Mouse (Mus musculus) left cerebral cortex, adult 9 months (tissue): ENCODE data around the gene Nbas.

Experiments
- DNase-seq, 2 experiments: peaks; one replicate each; pipeline ENCODE4 v3.0.0; 2022; ENCODE audit warnings: low spot score in 2 of 2

Nbas gene

DNA sequence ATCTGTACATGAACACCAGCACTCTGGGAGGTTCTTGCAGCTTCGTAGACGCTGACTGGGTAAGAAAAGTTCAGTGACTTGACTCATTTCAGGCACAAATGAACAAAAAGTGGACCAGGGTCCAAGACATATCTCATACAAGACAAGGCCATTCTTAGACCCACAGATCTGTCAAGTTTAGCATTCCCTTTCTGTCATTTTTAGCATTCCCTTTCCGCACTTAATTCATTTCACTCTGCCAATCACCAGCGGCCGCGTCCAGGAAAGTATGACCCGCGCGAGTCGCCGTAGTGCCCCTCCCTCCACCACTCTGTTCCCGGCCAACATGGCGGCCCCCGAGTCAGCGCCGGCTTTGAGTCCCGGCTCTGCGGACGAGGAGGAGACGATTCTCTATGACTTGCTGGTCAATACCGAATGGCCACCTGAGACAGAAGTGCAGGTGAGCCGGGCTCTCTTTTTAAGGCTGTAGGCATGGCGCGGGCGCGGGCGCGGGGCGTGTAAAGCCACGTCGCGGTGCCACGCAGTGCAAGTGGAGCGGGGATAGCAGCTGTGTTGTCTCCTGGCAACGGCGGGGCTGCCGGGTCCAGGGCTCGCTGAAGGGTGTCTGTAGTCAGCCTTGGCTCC is at the start of gene Nbas:
Gene Nbas (plus strand): TSS at position 308 of the 624 bp plus-strand sequence.
- peak; percentile 33 to 84 for DNase-seq

GRCm38 (mm10) chr12:13242453-13242852 is 26.5 kb upstream of the Nbas start:
- DNase-seq: no peak

- peak; percentile 25 to 84 for DNase-seq
Observed at GRCm38 (mm10) chr12:13248691-13249572, 20.0 kb upstream of the Nbas start, which contains the start of gene Ddx1. Gene Ddx1 (minus strand): TSS chr12:13249213.

- DNase-seq: no peak
Observed at GRCm38 (mm10) chr12:13249573-13249919, 19.4 kb upstream of the Nbas start.

GRCm38 (mm10) chr12:13255068-13255467 is 13.9 kb upstream of the Nbas start:
- DNase-seq: no peak

DNA sequence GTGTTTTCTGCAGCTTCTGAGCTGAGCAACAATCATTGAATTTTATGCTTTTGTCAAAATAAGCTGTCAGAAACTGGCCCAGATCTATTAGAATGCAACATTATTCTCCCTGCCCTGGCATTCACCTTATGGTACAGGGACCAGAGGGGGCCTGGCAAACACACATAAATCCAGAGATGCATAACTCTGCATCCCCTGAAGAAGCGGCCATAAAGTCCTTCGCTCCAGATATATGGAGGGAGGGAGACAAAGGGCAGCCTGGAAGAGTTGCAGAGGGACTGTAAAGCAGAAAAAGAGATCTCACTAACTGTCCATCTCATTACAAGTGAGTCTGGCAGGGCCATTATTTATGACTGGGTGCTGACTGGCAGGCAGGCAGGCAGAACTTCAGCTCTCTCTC is 13.2 kb upstream of the Nbas start:
- no peak for DNase-seq

GRCm38 (mm10) chr12:13268412-13268811 is 521 bp upstream of the Nbas start:
- DNase-seq: no peak

DNA sequence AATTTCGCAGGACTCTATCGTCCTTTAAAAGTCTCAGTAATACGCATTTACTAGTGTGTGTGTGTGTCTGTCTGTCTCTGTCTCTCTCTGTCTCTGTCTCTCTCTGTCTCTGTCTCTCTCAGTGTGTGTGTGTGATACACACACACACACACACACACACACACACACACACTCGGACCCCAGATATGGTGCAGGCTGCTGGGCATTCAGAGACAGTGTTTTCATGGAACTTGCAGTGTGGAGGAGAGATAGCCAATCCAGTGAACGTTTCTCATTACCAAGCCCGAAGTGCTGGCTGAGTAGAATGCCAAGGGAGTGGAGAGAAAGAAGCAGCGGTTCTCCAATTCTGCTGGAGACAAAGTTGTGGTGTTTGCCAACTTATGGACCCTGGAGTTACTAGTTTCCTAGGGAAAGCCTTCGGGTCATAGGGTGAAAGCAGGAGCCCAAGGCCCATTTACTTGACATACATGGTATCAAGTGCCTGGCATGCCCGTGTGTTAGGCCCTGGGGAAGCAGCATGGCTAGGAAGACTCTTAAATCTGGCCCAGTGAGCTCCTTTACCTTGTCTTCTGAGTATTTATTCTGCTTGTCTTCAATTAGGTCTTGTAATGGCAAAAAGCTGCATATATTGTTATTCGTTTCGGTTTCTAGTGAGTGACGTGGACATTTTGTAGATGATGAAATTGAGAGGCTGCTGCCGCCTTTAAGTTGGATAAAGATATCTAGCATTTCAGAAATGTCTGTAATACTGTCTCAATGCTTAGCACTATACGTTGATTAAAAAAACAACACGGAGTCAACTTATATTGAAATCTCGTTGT is 847 bp downstream of the Nbas start:
- DNase-seq: no peak

DNA sequence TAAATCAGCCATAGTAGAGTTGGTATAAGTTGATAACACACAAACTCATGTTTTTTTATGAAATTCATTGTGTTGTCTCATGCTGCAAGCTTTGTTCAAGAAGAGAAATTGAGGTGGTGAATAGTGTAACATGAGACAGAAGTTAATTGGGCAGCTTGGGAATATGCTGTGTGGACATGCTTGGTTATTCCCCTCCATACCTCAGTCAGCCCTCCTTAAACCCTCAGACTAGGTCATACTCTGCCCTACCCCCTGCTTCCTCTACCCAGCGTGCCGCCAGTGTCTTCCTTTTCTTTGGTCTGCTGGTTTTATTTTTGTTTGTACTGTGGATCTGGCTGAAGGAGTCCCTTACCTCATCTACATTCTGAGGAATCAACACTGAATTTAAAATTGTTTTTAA is 22.5 kb downstream of the Nbas start:
- DNase-seq: no peak

- no peak for DNase-seq
Observed at GRCm38 (mm10) chr12:13293421-13293881, 24.5 kb downstream of the Nbas start.

DNA sequence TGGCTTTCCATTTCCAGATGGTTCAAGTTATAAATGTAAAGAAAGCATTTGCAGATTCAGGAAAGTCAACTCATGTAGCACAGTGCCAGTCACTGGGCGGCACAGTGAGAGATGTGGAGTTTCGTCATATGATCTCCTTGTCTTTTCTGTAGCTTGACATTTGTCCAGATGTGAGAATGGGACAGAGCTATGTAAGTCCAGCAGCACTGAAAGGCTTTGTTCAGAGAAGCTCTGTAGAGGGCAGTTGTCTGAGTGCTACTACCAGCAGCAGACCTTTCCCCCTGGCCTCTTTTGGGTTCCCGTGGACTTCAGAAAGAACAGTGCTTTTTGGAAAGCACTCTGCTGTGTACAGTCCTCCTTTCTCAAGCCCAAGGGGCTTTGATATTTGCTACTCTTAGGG is 34.1 kb downstream of the Nbas start:
- peak; percentile 27 to 38 for DNase-seq

DNA sequence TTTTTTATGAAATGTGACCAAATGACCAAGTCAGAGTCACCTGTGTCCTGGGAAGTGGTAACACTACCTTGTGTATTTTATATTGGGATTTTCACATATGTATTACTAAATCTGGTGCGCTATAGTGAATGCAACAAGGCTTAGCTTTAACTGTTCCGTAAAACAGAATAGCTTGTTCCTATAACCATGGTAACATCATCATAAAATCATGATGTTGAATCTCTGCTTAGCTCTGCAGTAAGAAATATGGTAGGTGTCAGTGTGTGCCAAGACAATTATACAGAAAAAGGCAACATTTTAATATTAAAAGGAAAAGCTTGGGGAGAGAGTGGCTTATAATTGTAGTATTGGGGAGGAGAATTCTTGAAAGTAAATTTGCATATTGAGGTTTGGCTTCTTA is 45.0 kb downstream of the Nbas start:
- no peak for DNase-seq

DNA sequence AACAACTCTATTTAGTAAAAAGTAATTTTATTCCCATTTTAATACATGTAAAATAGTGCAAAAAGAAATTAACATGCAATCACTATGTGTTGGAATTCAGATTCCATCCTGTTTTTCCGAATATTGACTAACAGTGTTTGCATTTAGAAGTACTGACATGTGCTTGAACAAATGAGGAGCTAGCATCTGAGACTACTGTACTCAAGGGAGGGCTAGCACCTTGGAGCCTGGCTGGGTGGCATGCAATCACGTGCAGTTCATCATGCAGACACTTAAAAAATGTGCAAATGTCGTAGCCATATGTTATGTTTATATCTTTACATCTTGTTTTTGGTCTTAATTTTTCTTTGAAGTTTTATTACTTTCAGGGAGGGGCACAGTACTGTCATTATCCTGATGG is 45.5 kb downstream of the Nbas start:
- DNase-seq: no peak

GRCm38 (mm10) chr12:13315081-13315480 is 46.1 kb downstream of the Nbas start:
- DNase-seq: no peak

- DNase-seq: no peak
Observed at GRCm38 (mm10) chr12:13342535-13342934, 73.6 kb downstream of the Nbas start.

- no peak for DNase-seq
Observed at GRCm38 (mm10) chr12:13356201-13356600, 87.3 kb downstream of the Nbas start.

- no peak for DNase-seq
Observed at GRCm38 (mm10) chr12:13356769-13357168, 87.8 kb downstream of the Nbas start.

DNA sequence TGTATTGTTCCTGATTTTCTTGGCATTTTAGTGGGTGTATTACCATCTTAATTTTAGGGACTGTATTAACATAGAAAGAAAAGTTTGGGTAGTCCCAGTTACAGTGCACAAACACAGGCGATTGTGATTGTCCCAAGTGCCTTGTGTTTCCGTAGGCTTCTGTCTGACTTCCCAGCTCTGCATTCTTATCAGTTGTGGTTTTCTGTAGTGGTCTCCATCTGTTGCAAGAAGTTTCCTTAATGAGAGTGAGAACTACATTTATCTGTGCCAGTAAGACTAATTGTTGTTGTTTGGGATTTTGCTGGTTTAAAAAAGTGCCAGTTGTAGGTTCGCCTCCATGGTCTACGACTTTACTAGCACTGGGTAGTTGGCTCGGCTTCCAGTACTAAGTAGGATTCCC is 88.3 kb downstream of the Nbas start:
- DNase-seq: no peak

GRCm38 (mm10) chr12:13358849-13359248 is 89.9 kb downstream of the Nbas start:
- DNase-seq: no peak

GRCm38 (mm10) chr12:13360183-13360811 is 91.4 kb downstream of the Nbas start:
- no peak for DNase-seq

DNA sequence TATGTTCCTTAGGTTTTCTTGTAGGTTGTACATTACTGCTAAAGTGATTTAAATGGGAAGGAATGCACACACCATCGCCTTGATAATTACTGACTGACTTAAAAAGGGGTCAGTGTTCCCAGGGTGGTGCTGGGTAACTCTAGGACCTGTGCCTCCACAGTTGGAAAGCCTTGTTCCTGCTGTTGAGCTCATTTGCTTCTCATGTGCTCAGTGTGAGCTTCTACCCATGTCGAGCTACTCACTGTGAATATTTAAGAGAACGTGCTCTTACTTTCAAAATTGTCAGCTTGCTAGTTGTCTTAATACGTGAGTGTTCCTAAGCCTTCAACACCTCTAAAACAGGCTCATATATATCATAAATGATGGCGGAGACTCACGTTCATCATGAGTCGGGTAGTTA is 112.6 kb downstream of the Nbas start:
- DNase-seq: no peak

DNA sequence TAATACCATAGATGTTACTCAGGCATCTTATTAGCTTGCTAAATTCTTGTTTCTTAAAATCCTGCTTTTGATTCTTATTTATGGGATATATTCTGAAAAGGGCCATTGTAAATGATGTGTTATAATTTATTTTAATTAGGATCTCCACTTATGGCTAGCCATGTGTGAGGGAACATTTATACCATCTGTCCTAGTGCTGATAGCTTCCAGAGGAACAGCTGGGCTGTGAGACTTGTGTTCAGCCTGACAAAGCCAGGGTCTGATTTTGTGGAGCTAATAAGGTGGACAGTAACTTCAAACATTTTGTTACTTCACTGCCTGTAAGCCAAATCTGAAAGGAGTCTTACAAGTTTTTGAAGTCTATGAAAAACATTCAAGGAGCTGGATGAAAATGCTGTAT is 113.1 kb downstream of the Nbas start:
- DNase-seq: no peak
